Mouse (Mus musculus): ENCODE measurements at regions not wholly inside any gene's neighbourhood (a gene's known extent, or its start where the extent isn't known, plus 50 kb on each side); places are given as distances from the start of the nearest gene placed in this dataset.

DNA sequence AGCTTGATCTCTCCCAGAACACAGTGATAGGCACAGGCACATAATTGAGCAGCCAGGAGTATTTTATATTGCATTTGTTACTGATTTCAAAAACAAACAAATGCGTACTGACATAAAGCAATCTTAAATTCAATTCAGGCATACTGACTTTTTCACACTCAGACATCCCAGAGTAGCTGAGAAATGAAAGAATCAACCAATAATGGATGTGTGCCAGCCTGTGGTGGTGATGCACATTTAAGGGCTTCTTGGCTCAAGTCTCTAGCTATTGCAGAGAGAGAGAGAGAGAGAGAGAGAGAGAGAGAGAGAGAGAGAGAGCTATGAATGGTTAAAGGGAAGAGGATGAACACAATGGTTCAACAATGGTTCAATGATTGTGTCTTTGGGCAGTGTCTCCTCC is 426.1 kb upstream of the Nrp1 start:
- no peak overlapping the region for H3K4me2 ChIP-seq (replicated peaks; ENCODE audit: low read depth, low read length)
- H3K27ac ChIP-seq (ENCODE audit: low read depth, low read length), result no peak overlapping the region
- WGBS, result 95% methylated on average over 1 of the region's 1 CpGs
- no peak overlapping the region for H3K9ac ChIP-seq (ENCODE audit: low read depth, low read length)
- ATAC-seq (ENCODE audit: low FRiP score, low TSS enrichment), result no peak
- no peaks in the 10 kb centered on the region for H3K4me1 ChIP-seq (ENCODE audit: control insufficient read depth, insufficient read depth, low read length)
- no peak overlapping the region for H3K4me3 ChIP-seq (ENCODE audit: low read length)
- no peaks in the 10 kb centered on the region for H3K27me3 ChIP-seq (ENCODE audit: control insufficient read depth, insufficient read depth, low read length)
- H3K36me3 ChIP-seq (ENCODE audit: control insufficient read depth, insufficient read depth, low read length), result no peaks in the 10 kb centered on the region
- H3K9me3 ChIP-seq (ENCODE audit: control insufficient read depth, low read length), result no peaks in the 10 kb centered on the region

DNA sequence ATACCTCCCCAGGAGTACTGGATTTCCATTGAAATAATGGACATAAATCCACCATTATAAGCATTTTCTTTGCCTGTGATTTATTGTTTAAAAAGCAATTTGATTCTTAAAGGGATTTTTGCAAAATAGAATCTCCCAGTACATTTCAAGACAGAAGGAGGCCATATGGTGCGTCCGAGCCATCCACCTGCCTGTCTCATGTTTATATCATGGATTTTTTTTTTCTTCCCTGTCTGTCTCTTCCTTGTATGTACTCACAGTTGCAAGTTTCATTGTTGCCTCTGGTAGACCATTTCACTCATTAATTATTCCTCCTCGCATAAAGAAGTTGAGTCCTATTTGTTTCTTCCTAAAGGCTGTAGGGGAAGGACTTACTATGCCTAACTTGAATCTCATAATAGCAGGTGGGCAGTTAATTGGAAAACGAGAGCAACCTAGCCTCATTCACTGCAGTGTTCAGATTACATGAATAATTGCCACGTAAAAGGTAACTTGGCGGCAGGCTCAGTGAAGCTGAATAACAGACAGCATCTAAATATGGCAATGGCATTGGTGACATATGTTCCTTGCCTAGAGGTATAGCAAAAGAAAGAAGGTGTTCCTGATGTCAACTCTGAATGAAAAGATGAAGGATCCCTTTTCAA is 421.5 kb upstream of the Nrp1 start:
- no peak overlapping the region for H3K4me3 ChIP-seq (ENCODE audit: low read length)
- no peaks in the 10 kb centered on the region for H3K36me3 ChIP-seq (ENCODE audit: control insufficient read depth, insufficient read depth, low read length)
- no peak overlapping the region for H3K27ac ChIP-seq (ENCODE audit: low read depth, low read length)
- no peaks in the 10 kb centered on the region for H3K9me3 ChIP-seq (ENCODE audit: control insufficient read depth, low read length)
- H3K4me2 ChIP-seq (replicated peaks; ENCODE audit: low read depth, low read length), result no peak overlapping the region
- no peaks in the 10 kb centered on the region for H3K4me1 ChIP-seq (ENCODE audit: control insufficient read depth, insufficient read depth, low read length)
- ATAC-seq (ENCODE audit: low FRiP score, low TSS enrichment), result no peak
- no peaks in the 10 kb centered on the region for H3K27me3 ChIP-seq (ENCODE audit: control insufficient read depth, insufficient read depth, low read length)
- H3K9ac ChIP-seq (ENCODE audit: low read depth, low read length), result no peak overlapping the region
- WGBS, result 62% methylated on average over 6 of the region's 6 CpGs

DNA sequence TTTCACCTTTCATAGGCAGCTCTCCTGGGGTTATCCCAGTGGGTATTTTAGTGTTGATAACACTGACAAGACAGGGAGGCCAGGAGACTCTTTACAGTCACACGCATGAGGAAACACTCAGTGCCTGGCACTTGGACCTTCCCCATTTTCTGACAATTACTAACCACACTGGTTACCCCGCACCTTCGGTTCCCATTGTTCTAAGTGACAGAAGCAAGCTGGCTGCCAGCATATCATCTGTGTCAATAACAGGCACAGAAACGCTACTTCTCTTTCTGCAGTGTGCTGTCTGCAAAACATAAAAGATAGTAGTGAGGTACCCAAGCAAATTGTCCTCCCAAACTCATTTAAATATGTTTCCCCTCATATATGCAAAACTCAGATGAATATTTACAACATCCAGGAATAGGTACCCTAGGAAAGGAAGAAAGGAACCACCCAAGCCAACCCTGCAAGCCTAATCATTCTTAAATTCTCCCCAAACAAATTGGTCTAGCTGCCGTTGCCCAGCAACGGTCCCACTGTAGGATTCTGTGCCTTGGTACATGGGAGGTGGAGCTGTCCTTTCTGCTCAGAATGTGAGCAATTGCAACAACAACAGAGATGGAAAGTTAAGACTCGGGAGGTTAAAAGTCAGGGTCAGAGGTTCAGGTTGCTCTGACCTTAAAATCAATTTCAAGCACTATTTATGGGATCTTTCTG is 419.0 kb upstream of the Nrp1 start:
- Histone ChIP-seq H3K9ac (ENCODE audit: low read depth, low read length) (no peak overlapping the region), H3K4me1 (ENCODE audit: control insufficient read depth, insufficient read depth, low read length) (no peaks in the 10 kb centered on the region), H3K9me3 (ENCODE audit: control insufficient read depth, low read length) (no peaks in the 10 kb centered on the region), H3K36me3 (ENCODE audit: control insufficient read depth, insufficient read depth, low read length) (no peaks in the 10 kb centered on the region), H3K27ac (ENCODE audit: low read depth, low read length) (no peak overlapping the region), H3K4me2 (replicated peaks; ENCODE audit: low read depth, low read length) (no peak overlapping the region), H3K27me3 (ENCODE audit: control insufficient read depth, insufficient read depth, low read length) (0 out of 2 replicates have a peak, but pooled peaks cover 2% of the 10 kb centered on the region), H3K4me3 (ENCODE audit: low read length) (no peak overlapping the region)
- ATAC-seq (ENCODE audit: low FRiP score, low TSS enrichment), result no peak
- WGBS, result 33% methylated on average over 7 of the region's 7 CpGs

DNA sequence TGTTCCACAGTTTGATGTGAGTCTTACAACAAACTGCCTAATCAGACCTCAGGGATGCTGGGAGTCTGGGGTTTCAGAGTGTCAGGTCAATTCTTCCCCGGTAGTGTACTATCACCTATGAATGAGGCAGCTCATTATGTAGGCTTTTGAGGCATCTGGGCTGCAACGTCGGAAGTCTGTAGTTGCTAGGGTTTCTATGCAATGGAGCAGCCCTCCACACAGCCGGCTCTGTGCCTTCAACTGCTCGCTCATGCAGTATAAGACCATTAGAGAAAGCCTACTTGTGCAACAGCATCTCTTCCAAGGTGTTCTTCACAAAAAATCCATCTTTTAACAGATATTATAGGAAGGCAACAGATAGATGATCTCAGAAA is 418.4 kb upstream of the Nrp1 start:
- 19% methylated on average over 5 of the region's 5 CpGs for WGBS
- Histone ChIP-seq H3K36me3 (ENCODE audit: control insufficient read depth, insufficient read depth, low read length) (no peaks in the 10 kb centered on the region), H3K4me1 (ENCODE audit: control insufficient read depth, insufficient read depth, low read length) (no peaks in the 10 kb centered on the region), H3K27ac (ENCODE audit: low read depth, low read length) (no peak overlapping the region), H3K27me3 (ENCODE audit: control insufficient read depth, insufficient read depth, low read length) (0 out of 2 replicates have a peak, but pooled peaks cover 2% of the 10 kb centered on the region), H3K9me3 (ENCODE audit: control insufficient read depth, low read length) (no peaks in the 10 kb centered on the region), H3K9ac (ENCODE audit: low read depth, low read length) (no peak overlapping the region), H3K4me2 (replicated peaks; ENCODE audit: low read depth, low read length) (no peak overlapping the region), H3K4me3 (ENCODE audit: low read length) (no peak overlapping the region)
- ATAC-seq (ENCODE audit: low FRiP score, low TSS enrichment), result no peak

DNA sequence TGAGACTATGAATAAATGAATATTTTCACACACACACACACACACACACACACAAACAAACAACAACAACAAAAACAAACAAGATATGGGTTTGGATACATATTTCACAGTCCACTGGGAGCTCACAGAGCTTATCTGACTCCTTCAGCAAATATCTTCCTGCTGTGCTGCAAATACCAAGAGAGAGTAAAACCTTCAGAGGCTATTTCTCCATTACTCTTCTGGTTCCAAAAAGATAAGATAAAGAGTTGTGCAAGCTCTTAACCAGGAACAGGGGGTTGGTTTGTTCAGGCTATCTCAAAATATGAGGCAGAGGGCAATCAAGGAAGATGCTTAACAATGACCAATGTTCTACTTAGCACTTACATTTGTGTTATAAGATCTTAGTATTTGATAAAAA is 416.1 kb upstream of the Nrp1 start:
- Histone ChIP-seq H3K4me2 (replicated peaks; ENCODE audit: low read depth, low read length) (no peak overlapping the region), H3K36me3 (ENCODE audit: control insufficient read depth, insufficient read depth, low read length) (no peaks in the 10 kb centered on the region), H3K27me3 (ENCODE audit: control insufficient read depth, insufficient read depth, low read length) (0 out of 2 replicates have a peak, but pooled peaks cover 2% of the 10 kb centered on the region), H3K4me1 (ENCODE audit: control insufficient read depth, insufficient read depth, low read length) (no peaks in the 10 kb centered on the region), H3K9me3 (ENCODE audit: control insufficient read depth, low read length) (no peaks in the 10 kb centered on the region), H3K9ac (ENCODE audit: low read depth, low read length) (no peak overlapping the region), H3K4me3 (ENCODE audit: low read length) (no peak overlapping the region), H3K27ac (ENCODE audit: low read depth, low read length) (no peak overlapping the region)
- ATAC-seq (ENCODE audit: low FRiP score, low TSS enrichment), result no peak

DNA sequence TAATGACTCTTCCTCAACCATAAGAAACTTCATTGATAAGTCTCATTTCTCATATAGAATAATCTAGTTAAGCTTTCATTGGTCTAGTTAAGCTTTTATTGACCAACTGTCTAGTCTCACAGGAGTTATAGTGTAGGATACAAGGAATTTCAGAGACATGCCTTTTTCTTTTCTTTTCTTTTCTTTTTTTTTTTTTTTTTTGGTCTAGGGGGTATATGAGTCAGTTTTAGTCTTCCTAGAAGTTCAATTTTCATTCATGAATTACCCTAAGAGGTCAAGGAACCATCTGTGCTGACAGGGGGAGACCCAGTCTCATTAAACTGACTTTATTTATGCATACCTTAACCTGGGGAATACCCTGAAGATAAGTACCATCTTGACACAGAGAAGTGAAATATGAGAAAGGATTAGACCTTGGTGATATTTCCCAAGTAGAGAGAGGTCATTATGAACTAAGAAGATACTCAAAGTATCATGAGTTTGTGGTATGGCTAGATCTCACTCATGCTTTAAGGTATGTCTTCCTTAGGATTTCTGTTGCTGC is 413.4 kb upstream of the Nrp1 start:
- ATAC-seq (ENCODE audit: low FRiP score, low TSS enrichment), result no peak
- Histone ChIP-seq H3K9me3 (ENCODE audit: control insufficient read depth, low read length) (no peaks in the 10 kb centered on the region), H3K4me3 (ENCODE audit: low read length) (no peak overlapping the region), H3K27ac (ENCODE audit: low read depth, low read length) (no peak overlapping the region), H3K4me1 (ENCODE audit: control insufficient read depth, insufficient read depth, low read length) (no peaks in the 10 kb centered on the region), H3K27me3 (ENCODE audit: control insufficient read depth, insufficient read depth, low read length) (0 out of 2 replicates have a peak, but pooled peaks cover 2% of the 10 kb centered on the region), H3K36me3 (ENCODE audit: control insufficient read depth, insufficient read depth, low read length) (no peaks in the 10 kb centered on the region), H3K9ac (ENCODE audit: low read depth, low read length) (no peak overlapping the region), H3K4me2 (replicated peaks; ENCODE audit: low read depth, low read length) (no peak overlapping the region)

DNA sequence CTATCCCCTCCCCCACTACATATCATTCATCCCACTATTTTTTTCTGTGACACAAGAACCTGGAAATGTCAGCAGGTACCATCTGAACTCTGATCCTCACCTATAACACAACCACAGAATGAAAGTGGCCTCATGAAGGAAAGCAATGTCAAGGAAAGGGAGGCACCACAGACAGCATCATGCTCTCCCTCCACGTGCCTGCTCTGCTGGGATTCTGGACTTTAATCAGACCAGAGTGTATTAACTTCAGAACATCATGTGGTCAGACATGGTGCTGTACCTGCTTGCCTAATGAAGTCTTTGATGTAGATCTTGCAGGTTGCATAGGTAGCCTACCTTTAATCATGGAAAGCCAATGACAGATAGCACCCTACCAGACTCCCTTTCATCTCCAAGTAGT is 400.8 kb upstream of the Nrp1 start:
- Histone ChIP-seq H3K9me3 (ENCODE audit: control insufficient read depth, low read length) (no peaks in the 10 kb centered on the region), H3K4me2 (replicated peaks; ENCODE audit: low read depth, low read length) (no peak overlapping the region), H3K27ac (ENCODE audit: low read depth, low read length) (no peak overlapping the region), H3K4me1 (ENCODE audit: control insufficient read depth, insufficient read depth, low read length) (no peaks in the 10 kb centered on the region), H3K27me3 (ENCODE audit: control insufficient read depth, insufficient read depth, low read length) (no peaks in the 10 kb centered on the region), H3K36me3 (ENCODE audit: control insufficient read depth, insufficient read depth, low read length) (no peaks in the 10 kb centered on the region), H3K9ac (ENCODE audit: low read depth, low read length) (no peak overlapping the region), H3K4me3 (ENCODE audit: low read length) (no peak overlapping the region)
- ATAC-seq (ENCODE audit: low FRiP score, low TSS enrichment), result no peak
- WGBS, result 76% methylated on average over 1 of the region's 1 CpGs

DNA sequence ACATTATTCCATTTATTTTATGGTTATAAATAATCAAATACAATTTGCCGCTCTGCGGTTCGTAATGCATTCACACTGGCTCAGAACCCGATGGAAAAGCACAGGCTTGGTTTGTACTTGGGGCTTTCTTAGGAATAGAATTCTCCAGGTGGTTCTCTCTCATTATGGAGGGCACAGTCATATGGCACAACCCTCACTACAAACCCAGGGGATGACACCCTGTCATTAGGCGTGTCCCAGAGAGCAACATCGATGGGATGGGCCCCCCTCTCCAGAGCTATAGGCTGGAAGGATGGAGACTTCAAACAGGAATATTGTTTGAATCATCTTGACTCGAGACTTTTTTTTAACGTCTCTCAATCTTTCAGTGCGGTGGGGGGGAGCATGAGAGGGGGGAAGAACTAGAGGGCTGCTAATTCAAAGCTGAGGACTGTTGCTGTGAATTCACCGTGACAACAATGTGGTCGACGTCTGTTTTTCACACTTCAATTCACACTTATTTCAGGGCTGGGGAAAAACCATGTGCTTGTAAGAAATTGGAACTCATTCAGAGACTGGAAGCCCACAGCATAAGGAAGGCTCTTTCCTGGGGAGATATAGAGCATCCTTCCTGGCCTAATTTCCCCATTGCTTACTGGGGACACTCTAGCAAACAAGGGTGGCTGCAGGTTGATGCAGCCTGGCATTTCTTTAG is 399.9 kb upstream of the Nrp1 start:
- Histone ChIP-seq H3K9me3 (ENCODE audit: control insufficient read depth, low read length) (no peaks in the 10 kb centered on the region), H3K27me3 (ENCODE audit: control insufficient read depth, insufficient read depth, low read length) (no peaks in the 10 kb centered on the region), H3K4me3 (ENCODE audit: low read length) (no peak overlapping the region), H3K9ac (ENCODE audit: low read depth, low read length) (no peak overlapping the region), H3K27ac (ENCODE audit: low read depth, low read length) (no peak overlapping the region), H3K36me3 (ENCODE audit: control insufficient read depth, insufficient read depth, low read length) (no peaks in the 10 kb centered on the region), H3K4me1 (ENCODE audit: control insufficient read depth, insufficient read depth, low read length) (no peaks in the 10 kb centered on the region), H3K4me2 (replicated peaks; ENCODE audit: low read depth, low read length) (no peak overlapping the region)
- no peak for ATAC-seq (ENCODE audit: low FRiP score, low TSS enrichment)
- WGBS, result 80% methylated on average over 12 of the region's 12 CpGs

DNA sequence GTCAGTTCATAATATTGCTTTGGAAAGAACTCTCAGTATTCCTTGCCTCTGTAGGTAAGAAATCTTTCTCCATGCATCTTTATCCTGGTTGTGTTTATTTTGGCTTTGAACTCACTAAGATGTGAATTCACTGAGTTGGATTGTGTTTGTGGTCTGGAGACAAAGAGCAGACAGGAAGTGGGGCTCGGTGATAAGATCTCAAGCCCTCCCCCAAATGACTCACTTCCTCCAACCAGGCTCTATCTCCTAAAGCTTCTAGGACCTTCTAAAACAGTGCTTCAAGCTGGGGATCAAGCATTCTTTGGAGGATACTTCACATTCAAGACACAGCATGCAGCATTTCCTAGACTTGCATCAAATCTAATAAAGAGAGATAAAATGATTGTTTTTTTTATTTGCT is 395.5 kb upstream of the Nrp1 start:
- Histone ChIP-seq H3K27me3 (ENCODE audit: control insufficient read depth, insufficient read depth, low read length) (no peaks in the 10 kb centered on the region), H3K27ac (ENCODE audit: low read depth, low read length) (no peak overlapping the region), H3K4me3 (ENCODE audit: low read length) (no peak overlapping the region), H3K9ac (ENCODE audit: low read depth, low read length) (no peak overlapping the region), H3K36me3 (ENCODE audit: control insufficient read depth, insufficient read depth, low read length) (no peaks in the 10 kb centered on the region), H3K4me2 (replicated peaks; ENCODE audit: low read depth, low read length) (no peak overlapping the region), H3K4me1 (ENCODE audit: control insufficient read depth, insufficient read depth, low read length) (no peaks in the 10 kb centered on the region; the same call in 1 of the 2 replicates), H3K9me3 (ENCODE audit: control insufficient read depth, low read length) (no peaks in the 10 kb centered on the region)
- ATAC-seq (ENCODE audit: low FRiP score, low TSS enrichment), result no peak
- 70% methylated on average over 1 of the region's 1 CpGs for WGBS
